Mouse (Mus musculus) olfactory bulb, adult 2 months (tissue): ENCODE measurements around the gene Kctd2.

Experiments
- CTCF ChIP-seq: fragments of 200-500 bp; IDR thresholded peaks from 2 replicates; pipeline ENCODE4 v1.5.1; 2012; ENCODE audit warnings: low read depth, mild to moderate bottlenecking, low read length, moderate library complexity; ENCODE audit not compliant: insufficient read depth
- POLR2A ChIP-seq: fragments of 200-500 bp; IDR thresholded peaks from 2 replicates; pipeline ENCODE4 v1.6.1; 2012; ENCODE audit warnings: mild to moderate bottlenecking, low read depth, low read length, moderate library complexity; ENCODE audit not compliant: insufficient read depth

GRCm38 (mm10) chr11:115370368-115370767 lies 49.6 kb upstream of the Kctd2 start:
- no peak for TF ChIP-seq POLR2A
- no peak for TF ChIP-seq CTCF
